Mouse (Mus musculus): ENCODE results near the gene Dcaf4.

- TF ChIP-seq POLR2A (IDR thresholded peaks at IDR 0.05; ENCODE audit: insufficient read depth, low read depth, low read length), result no peak
- no peak for TF ChIP-seq CTCF (IDR thresholded peaks at IDR 0.05; ENCODE audit: insufficient read depth, low read depth, low read length)
Measured at GRCm38 (mm10) chr12:83494196-83494595, 26.1 kb upstream of the Dcaf4 start.

Measured in olfactory bulb, adult 2 months (tissue).